In genomic region chr8:70486941-70487520, GRCm38 (mm10) we compare ENCODE assay signal across 8 mouse cellular contexts. TPM values are rescaled to one million over a fixed set of nuclear protein-coding genes. Genes with fewer than 3 reads are reported as not detected.
DNase-seq lines count a peak whose midpoint lies in the region; ATAC-seq lines count a peak whose summit lies in the region.

TSS of gene Tmem59l (minus strand) at chr8:70487358.

- H3K9me3 ChIP-seq in intestine, embryonic 16.5 days (ENCODE audit: control insufficient read depth, low read length) = no peaks in the 10 kb centered on the region
- no peaks in the 10 kb centered on the region for H3K9me3 ChIP-seq in midbrain, embryonic 11.5 days (ENCODE audit: control insufficient read depth, low read length)

- peak within 1 kb of the TSS; percentile 44 for H3K4me3 ChIP-seq in intestine, embryonic 16.5 days (ENCODE audit: low read length)
- H3K4me3 ChIP-seq in midbrain, embryonic 11.5 days (ENCODE audit: low read depth, low read length) = peak within 1 kb of the TSS; percentile 27

- WGBS in intestine, embryonic 16.5 days = 6% methylated on average over 32 of the region's 33 CpGs
- 3% methylated on average over 32 of the region's 33 CpGs for WGBS in midbrain, embryonic 11.5 days

- no peak for ATAC-seq in intestine, embryonic 16.5 days
- ATAC-seq in midbrain, embryonic 11.5 days (ENCODE audit: low FRiP score) = peak; percentile 41; the same call in 1 of the 2 replicates

- no peak within 1 kb of the TSS for H3K27ac ChIP-seq in intestine, embryonic 16.5 days (ENCODE audit: low read length)
- H3K27ac ChIP-seq in midbrain, embryonic 11.5 days (ENCODE audit: low read depth, low read length) = no peak within 1 kb of the TSS

- H3K27me3 ChIP-seq in intestine, embryonic 16.5 days (replicated peaks; ENCODE audit: control insufficient read depth, insufficient read depth, low read length) = peaks cover 67% of the 10 kb centered on the region
- peaks cover 72% of the 10 kb centered on the region for H3K27me3 ChIP-seq in midbrain, embryonic 11.5 days (ENCODE audit: control insufficient read depth, insufficient read depth, low read length)

- peak within 1 kb of the TSS; percentile 30 for H3K9ac ChIP-seq in intestine, embryonic 16.5 days (ENCODE audit: low read depth, low read length)
- peak within 1 kb of the TSS; percentile 41 for H3K9ac ChIP-seq in midbrain, embryonic 11.5 days (ENCODE audit: low read length)

- no peaks in the 10 kb centered on the region for H3K36me3 ChIP-seq in intestine, embryonic 16.5 days (ENCODE audit: control insufficient read depth, insufficient read depth, low read length)
- H3K36me3 ChIP-seq in midbrain, embryonic 11.5 days (ENCODE audit: control insufficient read depth, insufficient read depth, low read length) = no peaks in the 10 kb centered on the region

- no peak for DNase-seq in adrenal gland, adult 8-10 months
- no peak for DNase-seq in adrenal gland, postnatal 10 days
- DNase-seq in right cerebral cortex, adult 18-20 months = peak; percentile 72
- DNase-seq in right cerebral cortex, postnatal 36 days (ENCODE audit: low spot score in 2 of 2) = no peak
- DNase-seq in midbrain, embryonic 11.5 days (ENCODE audit: low spot score, missing footprints) = peak; percentile 91
- no peak for DNase-seq in MN1 (ENCODE audit: low spot score)
- no peak for DNase-seq in urinary bladder, postnatal 25 days (ENCODE audit: low spot score)

- peaks cover 24% of the 10 kb centered on the region for H3K4me1 ChIP-seq in intestine, embryonic 16.5 days (ENCODE audit: control insufficient read depth, insufficient read depth, low read length)
- H3K4me1 ChIP-seq in midbrain, embryonic 11.5 days (ENCODE audit: control insufficient read depth, insufficient read depth, low read length) = peaks cover 22% of the 10 kb centered on the region

- peak within 1 kb of the TSS; percentile 61 for H3K4me2 ChIP-seq in intestine, embryonic 16.5 days (ENCODE audit: low read depth, low read length)
- H3K4me2 ChIP-seq in midbrain, embryonic 11.5 days = peak within 1 kb of the TSS; percentile 49

RNA-seq across cellular contexts. Expression of gene Tmem59l, which starts in this region (rescaled TPM):
- 10 to 100 TPM; 27.2 to 44.6 (median 31.0) TPM for total RNA-seq in adrenal gland, adult 8-10 months (2022)
- total RNA-seq in adrenal gland, postnatal 10 days (2021) = 1 to 10 TPM; 2.9 to 4.5 TPM
- 2.9 and 3.3 TPM in 2 replicates for polyA plus RNA-seq in intestine, embryonic 16.5 days (2015; fragmentation: Nextera tagmentation; extraction: Ambion mirVana)
- polyA plus RNA-seq in midbrain, embryonic 11.5 days (2014; fragmentation: Nextera tagmentation; extraction: Ambion mirVana) = 12.3 TPM in 2 replicates

Comparison
In these comparisons a context has a peak if more than half of its experiments do, and no peak if none do; other contexts are left out.
1. RNA of gene Tmem59l (total RNA-seq): 27.2 to 44.6 TPM in adrenal gland, adult 8-10 months; 2.9 to 4.5 TPM in adrenal gland, postnatal 10 days; every median in the first group is over 4 times any median in the second.
2. DNase-seq: peak in right cerebral cortex, adult 18-20 months (single experiment) and midbrain, embryonic 11.5 days (single experiment); none in adrenal gland, adult 8-10 months (single experiment), adrenal gland, postnatal 10 days (single experiment), right cerebral cortex, postnatal 36 days (0 of 2), MN1 (single experiment) and urinary bladder, postnatal 25 days (single experiment).